Mouse (Mus musculus): Measurements from ENCODE around the gene Clpx.
A peak's percentile ranks its signal among the peaks of the same experiment; 100 is the strongest.
"Not testable (repeated sequence)": the region's sequence is repeated elsewhere in the genome, so short reads cannot be mapped to it uniquely, and the experiment has no call there.

Gene Clpx

DNA sequence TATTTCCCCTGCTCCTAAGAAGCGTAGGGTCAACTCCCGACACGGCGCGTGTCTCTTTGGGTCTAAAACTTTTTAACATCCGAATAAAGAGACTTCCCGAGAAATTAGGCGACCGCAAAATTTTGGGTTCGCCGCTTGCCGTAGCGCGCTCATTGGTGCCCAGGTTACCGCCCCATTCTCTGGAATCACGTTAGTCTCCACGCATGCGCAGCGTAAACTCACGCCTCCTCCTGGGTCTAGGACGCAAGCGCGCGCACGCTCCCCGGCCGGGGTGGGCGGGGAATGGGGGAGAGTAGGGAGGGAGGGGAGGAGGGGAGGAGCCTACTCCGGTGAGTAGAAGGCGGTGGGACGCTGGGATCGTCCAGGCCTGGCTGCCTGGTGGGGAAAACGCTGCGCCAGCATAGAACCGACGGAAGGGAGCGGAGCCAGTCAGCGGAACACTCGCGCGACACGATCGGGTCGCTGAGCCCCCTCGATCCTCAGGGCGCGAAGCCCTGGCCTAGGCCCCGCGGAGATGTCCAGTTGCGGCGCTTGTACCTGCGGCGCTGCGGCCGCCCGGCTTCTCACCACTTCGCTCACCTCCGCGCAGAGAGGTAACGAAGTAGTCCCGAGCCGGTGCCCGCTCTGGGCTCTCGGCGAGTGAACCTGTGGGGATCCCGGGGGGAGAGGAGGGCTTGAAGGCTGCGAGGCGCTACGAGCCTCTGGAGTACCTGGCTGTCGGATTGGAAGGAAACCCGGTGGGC lies at the start of gene Clpx:
TSS of gene Clpx (plus strand) at position 288 of the 743 bp plus-strand sequence.
- DNase-seq (ENCODE audit: low spot score), result peak; percentile 98

DNA sequence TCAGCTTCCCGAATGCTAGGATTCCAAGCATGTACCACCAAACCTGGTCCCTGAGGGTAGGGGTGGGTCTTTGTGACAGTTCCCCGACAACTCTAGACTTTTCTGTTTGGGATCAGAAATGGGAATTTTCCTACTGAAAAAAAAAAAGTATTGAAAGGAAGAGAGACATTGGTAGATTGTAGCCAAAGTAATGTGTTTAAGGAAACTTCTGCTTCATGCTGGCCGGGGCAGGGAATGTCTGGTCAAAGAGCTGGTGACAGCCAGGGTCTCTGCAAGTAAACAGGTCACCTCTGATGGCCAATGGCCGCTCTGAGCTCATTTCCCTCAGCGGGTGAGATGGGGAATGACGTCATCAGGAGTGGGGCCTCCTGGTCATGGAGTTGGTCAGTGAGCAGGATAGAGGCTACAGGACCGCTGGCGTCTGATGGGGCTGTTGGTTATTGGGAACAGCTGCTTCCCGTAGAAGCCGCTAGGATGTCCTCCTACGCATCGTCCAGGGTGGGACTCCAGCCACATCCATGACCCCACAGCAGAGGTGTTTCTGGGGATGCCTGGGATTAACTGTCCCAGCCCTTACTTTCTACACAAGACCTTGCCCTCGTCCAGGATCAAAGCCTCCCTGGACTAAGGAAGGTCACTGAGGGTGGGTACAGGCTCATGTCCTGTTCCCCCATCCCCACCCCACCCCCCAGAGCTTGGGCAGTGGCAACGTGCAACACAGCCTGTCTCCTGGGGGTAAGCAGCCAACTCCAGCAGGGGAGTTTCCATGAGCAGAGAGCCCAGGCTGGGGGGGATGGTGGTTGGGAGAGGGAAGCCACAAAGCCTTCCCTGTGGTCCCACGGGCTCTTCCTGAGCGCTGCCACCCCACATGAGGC lies 46.3 kb upstream of the Clpx start:
- no peak for DNase-seq (ENCODE audit: low spot score)

DNA sequence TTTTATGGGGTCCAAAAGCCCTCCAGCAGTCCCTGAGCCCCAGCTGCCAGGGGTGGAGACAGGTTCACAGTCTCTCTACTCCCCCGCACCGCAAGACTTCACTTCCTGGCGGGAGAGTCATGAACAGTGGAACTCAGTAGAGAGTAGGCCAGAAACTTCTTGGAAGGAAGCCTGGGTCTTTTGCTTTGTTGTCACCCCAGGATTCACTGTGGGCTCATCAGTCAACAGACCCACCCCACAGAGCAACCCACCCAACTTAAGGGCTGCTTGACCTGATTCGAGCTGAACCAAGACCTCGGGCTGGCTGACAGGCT lies 45.7 kb upstream of the Clpx start:
- DNase-seq (ENCODE audit: low spot score), result peak; percentile 11

DNA sequence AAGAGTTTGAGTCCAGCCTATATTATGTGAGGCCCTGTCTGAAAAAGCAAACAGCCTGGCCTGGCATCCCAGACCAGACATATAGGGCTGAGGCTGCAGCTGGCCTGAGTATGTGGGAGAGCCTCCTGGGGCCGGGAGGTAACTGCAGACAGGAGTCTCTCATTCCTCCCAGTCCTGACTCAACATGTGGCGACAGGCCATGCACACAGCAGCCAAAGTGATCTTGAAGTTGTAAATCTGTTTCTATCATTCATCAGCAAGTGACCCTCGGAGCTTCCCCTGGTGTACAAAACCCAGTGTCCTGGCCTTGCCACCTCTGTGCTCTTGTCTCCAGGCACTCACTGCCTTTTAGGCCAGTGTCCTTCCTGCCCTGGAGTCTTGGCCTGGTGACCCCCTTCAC lies 42.0 kb upstream of the Clpx start:
- DNase-seq (ENCODE audit: low spot score), result no peak

DNA sequence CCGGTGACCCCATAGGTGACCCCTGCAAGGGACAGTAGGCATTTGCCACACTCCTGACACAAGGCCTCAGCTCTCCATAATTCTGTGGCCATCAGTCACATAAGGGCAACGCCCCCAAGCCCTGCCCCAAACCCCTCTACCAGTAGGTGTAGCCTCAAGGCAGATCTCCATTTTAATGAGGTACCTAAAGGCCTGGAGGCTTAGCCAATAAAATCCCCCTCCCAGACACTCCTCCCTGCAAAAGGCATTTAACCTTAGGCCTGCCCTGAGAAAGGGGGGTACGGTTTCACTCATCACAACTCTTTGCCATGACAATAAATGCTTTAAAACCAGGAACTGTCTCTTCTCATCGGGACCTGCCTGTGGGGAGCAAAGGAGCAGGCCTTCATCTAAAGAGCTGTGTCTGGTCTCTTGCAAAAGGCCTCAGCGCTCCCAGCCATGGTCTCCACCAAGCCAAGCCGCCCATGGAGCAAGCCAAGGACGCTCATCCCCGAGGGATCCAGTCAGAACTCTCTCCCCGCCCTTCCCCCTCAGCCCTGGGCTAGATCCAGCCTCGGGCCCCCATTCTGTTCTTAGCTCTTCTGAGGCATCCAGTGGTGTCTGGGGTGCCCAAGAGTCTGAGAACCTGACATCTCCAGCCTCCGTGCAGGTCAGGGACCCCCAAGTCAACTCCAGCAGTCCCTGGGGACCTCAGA lies 38.0 kb upstream of the Clpx start:
- no peak for DNase-seq (ENCODE audit: low spot score)

DNA sequence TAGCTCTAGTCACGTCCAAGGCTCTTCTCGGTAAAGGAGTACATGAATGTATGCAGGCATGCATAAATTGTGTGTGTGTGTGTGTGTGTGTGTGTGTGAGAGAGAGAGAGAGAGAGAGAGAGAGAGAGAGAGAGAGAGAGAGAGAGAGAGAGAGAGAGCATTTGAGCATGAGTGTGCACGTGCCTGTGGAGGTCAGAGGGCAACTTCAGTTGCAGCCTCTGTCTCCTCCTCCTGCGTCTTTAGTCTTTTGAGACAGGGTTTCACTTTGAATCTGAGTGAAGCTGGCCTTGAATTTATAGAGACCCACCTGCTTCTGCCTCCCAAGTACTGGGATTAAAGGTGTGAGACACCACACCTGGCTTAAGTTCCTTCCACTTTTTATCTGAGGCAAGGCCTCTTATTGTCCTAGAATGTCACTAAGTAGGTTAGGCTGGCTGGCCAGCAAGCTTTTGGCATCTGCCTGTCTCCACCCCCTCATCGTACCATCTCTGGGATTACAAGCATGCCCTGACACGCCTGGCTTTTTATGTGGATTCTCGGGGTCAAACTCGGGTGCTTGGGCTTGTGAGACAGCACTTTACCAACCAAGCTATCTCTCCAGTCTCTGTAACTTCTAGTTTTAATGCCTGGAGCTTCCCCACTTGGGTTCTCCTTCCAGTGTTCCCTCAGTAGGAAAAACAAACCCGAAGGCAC lies 36.7 kb upstream of the Clpx start:
- no peak for DNase-seq (ENCODE audit: low spot score)

DNA sequence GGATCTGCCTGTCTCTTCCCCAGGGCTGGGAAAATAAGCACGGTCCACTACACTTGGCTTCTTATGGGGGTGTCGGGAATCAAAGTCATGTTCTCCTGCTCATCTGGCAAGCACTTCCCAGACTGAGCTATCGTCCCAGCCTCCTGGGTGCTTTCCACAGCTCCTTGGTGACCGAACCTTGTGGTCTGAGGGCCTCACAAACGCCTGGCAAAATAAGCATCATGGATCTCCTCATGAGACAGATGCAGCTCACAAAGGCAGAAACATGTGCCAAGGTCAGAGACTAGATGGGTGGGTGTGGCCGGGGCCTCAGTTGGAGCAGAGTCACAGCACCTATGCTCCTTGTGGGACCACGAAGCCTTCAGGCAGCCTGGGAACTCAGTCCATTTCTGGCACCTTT lies 34.7 kb upstream of the Clpx start:
- no peak for DNase-seq (ENCODE audit: low spot score)

DNA sequence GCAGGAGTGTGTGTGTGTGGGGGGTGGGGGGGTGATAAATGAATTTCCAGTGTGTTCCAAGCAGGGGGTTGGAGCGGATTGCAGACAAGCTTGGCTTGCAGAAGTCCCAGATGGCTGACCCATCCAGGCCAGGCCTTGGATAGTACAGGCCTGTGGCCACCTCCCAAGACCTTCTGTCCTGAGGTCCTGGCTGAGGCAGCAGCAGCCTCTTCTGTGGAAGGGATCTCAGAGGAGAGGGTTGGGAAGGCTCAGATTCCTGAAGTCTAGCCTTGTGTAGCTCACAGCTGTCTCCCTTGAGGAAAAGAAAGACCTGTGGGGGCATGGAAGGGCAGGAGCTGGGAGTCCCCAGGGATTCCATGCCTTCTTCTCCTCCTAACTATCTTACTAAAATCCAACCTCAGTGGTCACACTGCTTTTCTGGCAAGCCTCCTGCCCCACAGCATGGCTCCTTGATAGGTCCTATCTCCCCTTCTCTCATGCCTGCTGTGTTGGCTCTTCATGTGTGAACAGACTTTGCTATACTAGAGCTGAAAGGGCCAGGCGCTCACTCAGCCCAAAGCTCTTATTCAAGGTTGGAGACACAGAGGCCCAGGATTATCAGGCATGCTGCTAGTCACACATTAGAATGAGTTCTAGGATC lies 32.3 kb upstream of the Clpx start:
- DNase-seq (ENCODE audit: low spot score), result peak; percentile 7

DNA sequence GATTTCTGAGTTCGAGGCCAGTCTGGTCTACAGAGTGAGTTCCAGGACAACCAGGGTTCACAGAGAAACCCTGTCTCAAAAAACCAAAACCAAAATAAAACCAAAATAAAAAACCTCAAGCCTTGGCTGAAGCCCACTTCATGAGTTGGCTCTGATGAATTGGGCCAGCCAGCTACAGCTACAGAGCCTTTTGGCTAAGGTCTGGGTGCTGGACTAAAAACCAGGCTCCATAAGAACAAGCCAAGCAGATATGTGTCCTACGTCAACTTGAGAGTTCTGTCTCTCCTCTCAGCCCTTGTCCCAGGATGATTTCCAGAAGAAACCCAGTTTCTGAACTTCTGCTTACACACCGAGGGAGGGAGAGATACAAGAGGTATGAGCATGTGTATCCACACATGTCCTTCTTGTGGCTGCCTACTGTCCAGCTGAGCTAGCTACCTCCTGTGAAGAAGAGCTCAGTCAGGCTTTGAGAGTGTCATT lies 31.4 kb upstream of the Clpx start:
- DNase-seq (ENCODE audit: low spot score), result no peak

DNA sequence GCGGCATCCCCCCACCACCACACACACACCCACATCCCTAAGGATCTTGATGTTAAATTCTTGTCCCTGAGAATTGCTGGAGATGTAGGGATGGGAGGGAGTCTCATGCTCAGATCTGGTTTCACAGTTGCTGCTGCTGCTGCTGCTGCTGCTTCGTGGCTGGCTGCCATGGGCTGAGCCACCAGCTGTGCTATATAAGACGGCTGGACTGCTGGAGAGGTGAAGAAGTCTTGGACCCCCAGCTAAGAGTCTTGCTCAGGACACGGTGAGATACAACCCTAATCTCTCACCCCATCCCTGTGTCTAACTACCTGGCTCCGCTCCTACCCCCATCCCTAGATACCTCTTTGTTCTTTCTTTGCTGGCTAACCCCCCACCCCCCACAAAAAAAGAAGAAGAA lies 29.1 kb upstream of the Clpx start, which contains the start of gene Cilp:
TSS of gene Cilp (plus strand) at position 222 of the 400 bp plus-strand sequence.
- no peak for DNase-seq (ENCODE audit: low spot score)

DNA sequence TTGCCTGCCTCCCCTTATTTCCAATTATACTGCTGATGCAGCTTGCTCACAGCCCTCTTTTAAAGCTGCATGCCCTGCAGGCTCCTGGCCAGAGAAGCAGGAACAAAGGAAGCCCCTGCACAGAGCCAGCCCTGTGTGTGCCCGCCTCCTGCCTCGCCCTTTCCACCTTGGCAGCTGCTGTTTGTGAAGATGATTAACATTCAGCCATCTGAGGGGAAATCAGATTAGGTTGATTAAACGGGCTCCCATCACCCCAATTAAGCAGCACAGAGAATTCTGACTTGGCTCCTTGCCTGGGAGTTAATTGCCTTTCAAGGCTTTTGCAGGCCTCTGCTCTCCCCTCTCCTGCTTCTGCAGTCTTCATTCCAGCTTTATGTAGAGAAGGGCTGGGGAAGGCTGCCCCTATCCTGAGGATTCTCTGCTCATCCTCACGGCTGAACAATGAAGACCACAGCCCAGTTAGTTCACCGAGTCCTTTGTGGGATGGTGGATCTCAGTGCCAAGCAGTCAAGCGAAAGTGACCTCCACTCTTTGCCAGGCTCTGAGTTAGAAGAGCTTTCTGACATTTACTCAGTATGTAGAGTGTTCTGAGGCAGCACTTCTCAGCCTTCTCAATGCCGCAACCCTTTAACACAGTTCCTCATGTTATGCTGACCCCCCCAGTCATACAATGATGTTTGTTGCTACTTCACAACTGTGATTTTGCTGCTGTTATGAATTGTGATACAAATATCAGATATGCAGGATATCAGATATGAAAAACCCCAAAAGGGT lies 26.1 kb upstream of the Clpx start:
- DNase-seq (ENCODE audit: low spot score), result no peak

DNA sequence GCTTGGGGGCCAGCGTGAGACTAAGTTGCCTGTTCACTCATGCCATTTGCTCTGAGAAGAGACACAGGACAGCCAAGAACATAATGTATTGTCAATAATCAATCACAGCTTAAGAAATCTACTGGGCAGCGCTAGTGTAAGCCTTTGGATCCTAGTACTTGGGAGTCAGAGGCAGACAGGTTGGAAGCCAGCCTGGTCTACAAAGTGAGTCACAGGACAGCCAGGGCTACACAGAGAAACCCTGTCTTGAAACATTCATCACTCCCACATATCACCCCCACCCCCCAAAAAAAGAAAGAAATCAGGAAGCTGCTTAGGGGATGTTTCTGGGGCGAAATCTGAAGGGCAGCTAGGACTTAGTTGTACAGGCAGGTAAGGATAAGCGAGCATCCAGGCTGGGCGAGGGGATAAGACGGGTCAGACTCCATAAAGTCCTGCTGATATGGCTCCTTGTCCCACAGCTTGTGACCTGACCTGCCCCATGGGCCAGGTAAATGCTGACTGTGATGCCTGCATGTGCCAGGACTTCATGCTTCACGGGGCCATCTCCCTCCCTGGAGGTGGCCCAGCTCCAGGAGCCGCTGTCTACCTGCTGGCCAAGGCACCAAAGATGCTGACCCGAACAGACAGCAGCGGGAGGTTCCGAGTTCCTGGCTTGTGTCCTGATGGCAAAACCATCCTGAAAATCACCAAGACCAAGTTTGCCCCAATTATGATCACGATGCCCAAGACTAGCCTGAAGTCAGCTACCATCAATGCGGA lies 20.8 kb upstream of the Clpx start:
- DNase-seq (ENCODE audit: low spot score), result no peak

DNA sequence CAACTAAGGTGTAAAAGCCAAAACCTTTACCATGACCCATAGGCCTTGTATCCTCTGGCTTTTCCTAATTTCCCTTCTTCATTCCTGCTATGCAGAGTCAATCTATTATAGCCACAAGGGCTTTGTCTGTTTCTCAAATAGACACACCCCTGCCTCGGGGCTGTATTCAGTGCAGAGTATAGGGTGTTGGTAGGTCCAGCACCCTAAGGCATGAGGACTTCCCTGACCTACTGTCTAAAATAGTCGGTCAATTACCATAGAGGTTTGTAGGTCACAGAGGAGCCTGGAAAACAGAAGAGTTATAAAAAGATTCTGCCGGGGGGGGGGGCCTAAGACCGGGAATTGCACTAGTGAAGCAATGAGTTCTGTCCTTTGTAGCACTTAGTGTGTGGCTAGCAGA lies 20.2 kb upstream of the Clpx start:
- no peak for DNase-seq (ENCODE audit: low spot score)

DNA sequence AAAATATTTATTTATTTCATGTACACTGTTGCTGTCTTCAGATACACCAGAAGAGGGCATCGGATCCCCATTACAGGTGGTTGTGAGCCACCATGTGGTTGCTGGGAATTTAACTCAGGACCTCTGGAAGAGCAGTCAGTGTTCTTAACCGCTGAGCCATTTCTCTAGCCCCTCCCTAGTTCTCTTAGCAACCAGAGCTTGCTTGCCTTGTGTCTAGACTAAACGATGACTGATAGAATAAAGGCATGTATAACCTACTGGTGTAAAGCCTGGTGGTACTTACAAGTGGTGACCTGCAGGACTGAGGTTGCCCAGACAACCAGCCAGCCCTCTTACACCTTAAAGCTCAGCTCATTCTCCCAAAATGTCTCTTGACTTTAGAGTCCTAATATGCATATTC lies 19.2 kb upstream of the Clpx start:
- DNase-seq (ENCODE audit: low spot score), result not testable (repeated sequence)

DNA sequence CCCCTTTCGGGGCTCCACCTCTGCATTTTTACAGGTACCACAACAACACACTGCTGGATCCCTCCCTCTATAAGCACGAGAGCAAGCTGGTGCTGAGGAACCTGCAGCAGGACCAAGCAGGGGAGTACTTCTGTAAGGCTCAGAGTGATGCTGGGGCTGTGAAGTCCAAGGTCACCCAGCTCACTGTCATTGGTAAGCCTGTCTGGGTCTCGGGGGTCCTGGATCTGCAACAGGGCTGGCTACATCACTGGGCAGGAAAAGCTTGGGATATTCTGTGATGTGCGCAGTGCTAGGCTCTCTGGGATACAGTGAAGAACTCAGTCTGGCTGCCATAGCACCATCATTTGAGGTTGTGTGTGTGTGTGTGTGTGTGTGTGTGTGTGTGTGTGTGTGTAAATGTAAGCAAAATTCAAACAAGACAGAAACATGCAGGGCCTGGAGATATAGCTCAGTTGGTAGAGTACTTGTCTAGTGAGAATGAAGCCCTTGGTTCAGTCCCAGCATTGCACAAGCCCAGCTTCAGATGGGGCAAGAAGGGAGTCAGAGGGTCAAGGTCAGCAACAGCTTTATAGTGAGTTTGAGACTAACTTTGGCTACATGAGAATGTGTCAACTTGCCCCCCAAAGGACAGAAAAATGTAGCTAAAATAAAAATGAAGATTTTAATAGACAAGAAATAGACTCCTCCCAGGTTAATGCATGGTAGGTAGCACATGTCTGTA lies 18.1 kb upstream of the Clpx start:
- DNase-seq (ENCODE audit: low spot score), result no peak

DNA sequence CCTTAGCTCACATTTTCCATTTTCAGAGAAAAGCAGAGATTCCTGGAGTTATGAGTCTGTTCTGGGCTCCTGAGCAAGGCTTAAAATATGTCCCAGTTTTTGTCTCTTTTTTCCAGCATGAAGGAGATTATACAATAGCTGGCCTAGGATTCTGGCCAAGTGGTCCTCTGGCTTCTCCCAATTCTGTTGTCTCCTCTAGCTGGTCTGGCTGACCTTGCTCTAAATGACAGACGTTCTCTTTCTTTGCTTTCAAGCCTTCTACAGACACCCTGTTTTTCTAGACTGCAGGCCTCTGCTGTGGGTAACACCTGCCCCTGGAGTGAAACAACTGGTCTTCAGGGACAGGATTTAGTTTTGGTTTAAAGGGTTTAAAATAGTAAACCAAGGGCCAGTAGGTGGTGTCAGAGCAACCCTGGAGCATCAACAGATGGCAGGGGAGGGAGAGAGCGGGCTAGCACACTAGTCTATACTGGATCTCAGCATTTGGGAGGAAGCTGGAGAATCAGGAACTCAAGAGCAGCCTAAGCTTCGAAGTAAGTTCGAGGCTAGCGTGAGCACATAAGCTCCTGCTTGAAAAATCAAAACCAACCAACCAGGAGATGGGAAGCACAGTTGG lies 12.4 kb upstream of the Clpx start:
- peak; percentile 23 for DNase-seq (ENCODE audit: low spot score)

DNA sequence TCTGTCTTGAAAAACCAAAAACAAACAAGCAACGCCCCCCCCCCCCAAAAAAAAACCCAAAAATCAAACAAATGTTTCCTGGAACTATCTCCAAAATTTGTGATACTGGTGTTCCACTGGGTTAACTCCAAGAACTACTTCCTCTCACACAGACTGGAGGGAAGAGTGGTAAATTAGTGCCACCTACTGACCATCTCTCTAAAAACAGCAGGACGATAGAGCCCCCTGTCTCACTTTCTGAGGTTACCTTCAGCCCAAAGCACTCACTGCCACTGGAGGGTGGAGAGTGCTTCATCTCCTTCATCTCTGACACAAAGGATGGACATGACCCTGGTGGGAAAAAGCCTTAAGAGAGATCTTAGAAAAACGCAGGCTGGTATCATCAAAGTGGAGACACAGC lies 10.8 kb upstream of the Clpx start:
- peak; percentile 59 for DNase-seq (ENCODE audit: low spot score)

DNA sequence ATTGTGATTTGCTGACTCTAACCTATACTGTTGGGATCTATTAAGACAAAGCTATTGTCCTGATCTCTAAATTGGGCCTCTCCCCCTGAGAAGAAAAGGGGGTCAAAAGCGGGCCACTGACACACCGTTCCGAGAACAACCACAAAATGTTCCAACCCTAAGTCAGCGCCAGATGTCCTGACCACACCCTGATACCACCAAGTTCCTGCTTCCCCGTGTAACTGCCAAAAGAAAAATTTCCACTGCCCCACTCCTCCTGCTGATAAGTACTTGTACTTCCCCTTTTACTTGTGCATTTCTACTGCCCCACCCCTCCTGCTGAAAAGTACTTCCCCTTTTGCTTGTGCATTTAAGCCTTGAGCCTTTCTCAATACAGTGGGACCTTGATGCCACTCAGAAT lies 5.8 kb upstream of the Clpx start:
- DNase-seq (ENCODE audit: low spot score), result not testable (repeated sequence)

DNA sequence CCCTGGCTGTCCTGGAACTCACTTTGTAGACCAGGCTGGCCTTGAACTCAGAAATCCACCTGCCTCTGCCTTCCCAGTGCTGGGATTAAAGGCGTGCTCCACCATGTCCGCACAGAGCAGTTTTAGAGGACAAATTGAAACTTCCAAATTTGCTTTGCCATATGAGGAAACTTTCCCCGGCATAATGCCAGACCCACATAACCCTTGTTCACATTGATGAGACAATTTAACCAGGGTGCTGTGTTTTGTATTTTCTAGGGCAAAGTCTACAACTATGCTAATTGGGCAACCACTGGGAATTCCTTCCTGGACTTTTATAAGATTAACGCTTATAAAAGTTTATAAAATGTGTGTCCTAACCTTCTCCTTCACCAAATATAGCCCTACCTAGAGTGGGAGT lies 4.1 kb upstream of the Clpx start:
- no peak for DNase-seq (ENCODE audit: low spot score)

All from lung, postnatal 25 days (tissue).